Mouse (Mus musculus): Measurements from ENCODE around the gene 4930432K21Rik.
A peak's percentile ranks its signal among the peaks of the same experiment; 100 is the strongest.

4930432K21Rik gene

DNA sequence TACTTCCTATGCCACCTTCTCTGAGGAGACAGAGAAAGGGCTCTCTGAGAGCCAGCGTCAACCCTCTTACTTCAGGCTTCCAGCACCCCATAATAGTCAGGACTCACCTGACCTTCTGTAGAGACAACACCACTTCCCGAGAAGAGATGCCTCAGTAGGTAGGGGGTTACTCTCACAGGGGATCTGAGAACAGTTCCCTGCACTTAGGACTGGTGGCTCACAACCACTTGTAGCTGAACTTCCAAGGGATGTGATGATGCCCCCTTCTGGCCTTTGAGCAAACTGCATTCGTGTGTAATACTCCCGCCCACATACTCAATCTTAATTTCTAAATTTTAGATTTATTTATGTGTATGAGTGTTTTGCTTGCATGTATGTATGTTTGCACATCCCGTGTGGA is 45.7 kb downstream of the 4930432K21Rik start:
- DNase-seq = no peak

DNA sequence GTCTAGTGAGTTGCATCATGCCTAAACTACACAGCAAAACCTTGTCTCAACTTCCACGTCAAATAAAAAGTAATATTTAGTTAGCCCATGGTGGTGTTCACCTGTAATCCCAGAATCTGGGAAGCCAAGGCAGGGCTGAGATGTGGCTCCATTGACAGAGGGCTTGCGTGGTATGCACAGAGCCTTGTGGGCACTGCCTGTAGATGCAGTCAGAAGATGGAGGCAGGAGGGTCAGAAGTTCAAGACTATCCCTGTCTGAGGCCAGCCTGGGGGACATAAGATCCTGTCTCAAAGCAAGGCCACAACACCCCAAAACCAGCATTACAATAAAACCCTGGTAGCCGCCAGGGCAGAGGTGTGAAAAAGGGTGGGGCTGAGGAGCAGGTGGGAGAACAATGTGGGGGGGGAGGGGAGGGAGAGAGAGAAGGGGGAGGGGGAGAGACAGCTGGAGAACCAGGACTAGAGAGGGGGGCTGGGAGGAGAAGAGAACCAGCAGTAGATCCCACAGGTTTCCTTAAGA is 46.5 kb downstream of the 4930432K21Rik start:
- no peak for DNase-seq

DNA sequence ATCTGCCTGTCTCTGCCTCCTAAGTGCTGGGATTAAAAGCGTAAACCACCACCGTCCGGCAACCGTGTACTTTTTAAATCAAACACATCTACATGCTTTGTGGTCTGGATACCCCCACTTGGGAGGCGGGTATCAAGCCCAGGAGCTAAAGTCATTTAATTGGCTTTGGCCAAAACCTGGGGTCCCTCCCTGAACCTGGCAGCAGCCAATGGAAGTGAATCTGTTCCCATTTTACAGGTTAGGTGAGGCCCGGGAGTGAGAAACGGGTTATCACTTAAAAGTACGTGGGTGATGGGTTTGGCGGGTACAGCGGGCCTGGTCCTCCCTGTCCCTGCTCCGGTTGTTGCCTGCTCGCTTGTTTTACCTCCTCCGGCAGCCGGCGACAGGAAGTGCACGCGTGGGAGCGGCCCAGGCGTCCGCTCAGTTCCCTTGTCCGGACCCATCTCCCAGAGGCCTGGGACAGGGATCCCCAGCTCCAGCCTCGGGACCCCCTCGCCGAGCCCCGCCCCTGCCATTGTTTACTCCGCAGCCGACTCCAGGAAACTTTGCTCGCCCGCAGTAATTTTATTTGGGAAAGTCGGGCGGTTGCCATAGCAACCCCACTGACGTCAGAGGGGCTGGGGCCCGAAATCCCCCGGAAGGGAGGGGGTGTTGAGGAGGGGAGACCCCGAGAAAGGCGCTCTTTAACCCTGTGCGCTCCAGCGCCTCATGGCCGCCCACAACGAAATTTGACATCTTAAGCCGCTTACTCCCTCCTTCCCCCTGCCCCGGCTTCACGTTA is 49.5 kb downstream of the 4930432K21Rik start:
- peak; percentile 70 for DNase-seq

DNA sequence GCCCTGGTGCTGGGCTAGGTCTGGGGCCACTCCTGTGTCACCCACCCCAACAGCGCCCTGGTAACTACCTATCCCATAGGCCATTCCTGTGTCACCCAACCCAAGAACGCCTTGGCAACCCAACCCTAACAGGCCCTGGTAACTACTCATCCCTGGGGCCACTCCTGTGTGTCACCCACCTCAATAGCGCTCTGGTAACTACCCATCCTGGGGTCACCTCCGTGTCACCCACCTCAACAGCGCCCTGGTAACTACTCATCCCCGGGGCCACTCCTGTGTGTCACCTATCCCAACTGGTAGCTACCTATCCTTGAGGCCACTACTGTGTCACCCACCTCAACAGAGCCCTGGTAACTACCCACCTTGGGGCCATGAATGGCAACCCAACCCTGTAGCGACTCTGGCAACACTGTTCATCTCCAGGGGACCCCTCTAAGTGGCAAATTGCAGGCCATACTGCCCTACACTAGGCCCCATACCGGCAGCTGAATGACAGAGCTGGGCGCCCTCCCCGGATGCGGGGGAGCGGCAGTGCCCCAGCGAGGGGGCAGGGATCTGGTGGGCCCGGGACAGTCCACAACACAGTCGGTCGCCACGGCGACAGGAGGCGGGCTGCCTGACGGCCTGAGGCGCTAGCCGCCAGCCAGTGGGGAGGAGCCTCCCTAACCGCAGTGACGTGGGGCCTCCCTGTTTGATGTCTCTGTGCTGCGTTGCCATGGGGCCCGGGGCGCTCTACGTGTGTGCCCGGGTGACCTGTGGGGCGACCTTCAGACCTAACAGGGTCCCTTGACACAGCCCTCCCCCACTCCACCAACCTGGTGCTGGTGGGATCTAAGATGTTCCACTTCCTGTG is 50.3 kb downstream of the 4930432K21Rik start:
- peak; percentile 87 for DNase-seq

DNA sequence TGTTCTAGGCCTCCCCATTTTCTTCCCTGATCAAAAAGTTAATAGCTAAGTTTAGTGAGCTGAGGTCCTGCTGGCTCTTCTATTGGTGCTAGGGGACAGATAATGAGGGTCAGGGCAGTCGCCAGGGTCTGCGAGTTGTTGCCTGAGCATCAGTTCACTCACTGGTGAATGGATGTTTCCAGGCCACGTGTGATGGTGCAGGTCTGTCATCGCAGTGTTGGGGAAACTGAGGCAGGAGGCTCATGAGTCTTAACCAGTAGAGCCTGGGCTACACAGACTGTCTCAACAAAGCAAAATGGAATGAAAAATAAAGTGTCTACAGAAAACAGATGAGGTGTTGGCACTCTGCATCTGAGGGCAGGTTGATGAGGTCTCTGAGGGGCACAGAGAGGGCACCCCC is 51.0 kb downstream of the 4930432K21Rik start:
- no peak for DNase-seq

DNA sequence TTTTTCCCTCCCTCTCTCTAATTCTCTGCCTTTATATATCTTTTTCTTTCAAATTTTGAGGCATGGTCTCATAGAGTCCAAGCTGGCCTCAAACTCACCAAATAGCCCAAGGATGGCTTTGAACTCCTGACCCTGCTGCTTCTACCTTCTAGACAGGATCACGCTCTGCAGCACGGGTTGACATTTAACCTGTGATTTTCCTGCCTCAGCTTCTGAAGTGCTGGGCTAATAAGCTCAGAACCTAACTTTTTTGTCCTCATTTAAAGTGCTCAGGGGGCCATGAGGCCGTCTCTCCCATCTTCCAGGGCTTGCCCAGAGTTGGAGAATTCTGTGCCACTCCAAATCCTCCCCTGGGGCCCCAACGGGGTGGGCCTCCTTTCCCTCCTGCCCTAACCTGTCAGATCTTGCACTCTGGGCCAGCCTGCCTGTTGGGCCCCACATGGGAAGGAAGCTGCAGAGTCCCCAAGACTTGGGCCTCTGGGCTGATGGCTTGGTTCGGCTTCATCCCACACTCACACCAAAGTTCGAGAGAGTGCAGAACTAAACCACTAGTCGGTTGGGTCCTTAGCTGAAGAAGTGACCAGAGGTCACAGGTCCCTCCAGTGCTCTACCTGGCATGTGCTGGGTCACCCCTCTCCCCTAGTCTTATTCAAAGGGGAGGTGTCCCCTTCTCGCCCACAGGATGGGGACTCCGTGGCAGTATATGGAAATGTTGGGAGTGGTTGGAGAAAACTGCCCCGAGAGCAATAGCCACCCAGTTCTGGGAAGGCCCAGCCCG is 51.7 kb downstream of the 4930432K21Rik start:
- DNase-seq = no peak

DNA sequence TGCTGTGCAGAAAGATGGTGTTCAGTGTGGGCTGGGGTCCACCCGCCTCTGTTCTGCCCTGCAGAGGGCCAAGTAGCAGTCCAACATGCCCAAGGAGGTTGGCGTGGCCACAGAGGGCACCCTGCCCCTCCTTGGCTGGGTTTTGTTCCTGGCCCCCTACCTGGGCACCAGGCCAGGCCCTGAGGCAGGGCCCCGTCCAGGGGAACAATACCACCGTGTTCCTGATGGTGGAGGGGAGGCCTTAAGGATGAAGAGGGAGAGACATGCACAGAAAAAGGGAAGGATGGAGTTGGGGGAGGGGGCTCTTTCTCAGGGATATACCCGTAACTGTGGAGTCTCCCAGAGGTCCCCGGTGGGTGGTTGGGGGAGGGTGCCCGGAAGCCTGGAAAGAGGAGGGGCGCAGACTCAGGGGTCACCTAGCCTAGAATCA is 52.3 kb downstream of the 4930432K21Rik start:
- no peak for DNase-seq

DNA sequence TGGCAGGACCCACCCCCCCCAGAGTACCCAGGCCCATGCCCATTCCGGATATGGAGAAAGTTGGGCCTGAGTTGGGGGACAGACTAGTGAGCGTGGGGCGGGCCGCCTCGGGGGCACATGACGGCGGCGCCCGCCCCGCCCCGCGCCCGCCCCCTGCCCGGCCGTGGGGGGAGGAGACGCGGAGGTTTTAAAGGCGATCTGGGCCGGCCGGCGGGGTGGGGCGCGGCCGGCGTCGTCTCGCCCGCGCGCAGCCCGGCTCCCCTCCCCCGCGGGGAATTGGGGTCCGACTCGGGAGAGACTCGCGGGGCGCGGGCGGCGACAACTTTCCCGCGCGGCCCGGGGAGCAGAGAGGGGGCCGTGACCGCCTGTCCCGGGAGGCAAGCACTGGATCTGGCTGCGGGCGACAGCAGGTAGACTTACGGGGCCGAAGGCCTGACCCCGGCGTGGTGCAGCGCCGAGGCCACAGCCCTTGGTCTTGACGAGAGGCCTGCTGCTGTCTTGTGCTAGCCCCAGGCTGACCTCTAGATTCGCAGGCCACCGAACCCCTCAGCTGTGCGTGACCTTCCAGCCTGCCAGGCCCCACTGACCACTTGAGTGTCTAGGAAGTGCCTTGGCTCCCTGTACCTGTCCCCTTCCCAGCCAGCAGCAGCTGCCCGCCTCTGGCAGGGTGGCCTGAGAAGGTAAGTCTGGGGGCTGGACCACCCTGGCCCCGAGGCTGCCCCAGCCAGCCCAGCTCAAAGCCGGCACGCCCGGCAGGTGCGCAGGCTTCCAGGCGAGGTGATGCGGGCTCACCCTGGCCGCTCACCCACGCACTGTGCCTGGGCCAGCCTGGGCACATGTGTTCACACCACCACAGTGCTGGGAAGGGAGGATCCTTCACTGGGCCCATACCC is 53.1 kb downstream of the 4930432K21Rik start:
- peak; percentile 57 for DNase-seq

DNA sequence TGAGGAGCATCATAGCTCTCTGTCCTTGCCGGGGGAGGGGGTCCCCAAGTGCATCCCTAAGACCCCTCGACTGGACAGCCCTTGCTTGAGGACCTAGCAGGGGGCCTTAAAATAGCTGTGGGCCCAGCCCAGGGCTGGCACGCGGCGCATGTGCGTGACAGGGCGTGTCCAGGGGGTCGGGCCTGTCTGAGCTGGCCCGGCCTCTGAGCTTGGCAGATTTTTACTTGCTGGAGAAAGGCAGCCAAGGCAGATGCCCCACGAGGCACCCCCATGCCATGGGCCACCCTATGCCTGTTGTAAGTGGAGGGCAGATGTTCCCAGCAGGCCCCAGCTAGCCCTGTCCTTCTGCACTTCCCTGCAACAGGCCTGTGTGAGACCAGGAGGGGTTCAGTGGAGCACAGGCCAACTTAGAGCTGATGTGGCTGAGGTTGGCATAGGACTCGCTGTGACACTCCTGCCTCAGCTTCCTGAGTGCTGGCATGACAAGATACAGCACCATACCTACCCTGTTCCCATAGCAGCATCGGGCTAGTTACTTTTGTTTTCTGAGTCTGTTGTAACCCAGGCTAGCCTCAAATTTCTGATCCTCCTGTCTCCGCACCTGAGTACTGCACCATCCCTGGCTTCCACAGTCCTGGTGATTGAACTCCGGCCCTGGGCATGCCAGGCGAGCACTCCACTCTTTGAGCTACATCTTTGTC is 53.9 kb downstream of the 4930432K21Rik start:
- no peak for DNase-seq

DNA sequence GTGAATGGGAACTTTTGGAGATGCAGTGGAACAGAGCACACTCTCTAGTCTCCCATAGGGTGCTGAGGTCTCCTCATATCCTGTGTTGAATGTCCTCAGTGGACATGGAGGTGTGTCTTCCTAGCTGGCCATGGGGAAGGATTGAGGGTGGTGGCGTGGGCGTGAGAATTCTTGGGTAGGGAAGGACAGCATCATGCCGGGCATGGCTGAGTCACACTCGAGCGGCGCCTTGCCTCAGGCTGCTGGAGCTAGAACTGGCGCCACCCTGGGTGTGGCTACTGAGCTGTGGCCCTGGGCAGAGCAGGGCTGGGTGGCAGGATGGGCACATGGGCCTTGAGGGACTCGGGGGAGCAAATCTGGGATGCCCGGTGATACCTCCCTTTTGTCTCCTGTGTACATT is 54.6 kb downstream of the 4930432K21Rik start:
- DNase-seq = peak; percentile 76

DNA sequence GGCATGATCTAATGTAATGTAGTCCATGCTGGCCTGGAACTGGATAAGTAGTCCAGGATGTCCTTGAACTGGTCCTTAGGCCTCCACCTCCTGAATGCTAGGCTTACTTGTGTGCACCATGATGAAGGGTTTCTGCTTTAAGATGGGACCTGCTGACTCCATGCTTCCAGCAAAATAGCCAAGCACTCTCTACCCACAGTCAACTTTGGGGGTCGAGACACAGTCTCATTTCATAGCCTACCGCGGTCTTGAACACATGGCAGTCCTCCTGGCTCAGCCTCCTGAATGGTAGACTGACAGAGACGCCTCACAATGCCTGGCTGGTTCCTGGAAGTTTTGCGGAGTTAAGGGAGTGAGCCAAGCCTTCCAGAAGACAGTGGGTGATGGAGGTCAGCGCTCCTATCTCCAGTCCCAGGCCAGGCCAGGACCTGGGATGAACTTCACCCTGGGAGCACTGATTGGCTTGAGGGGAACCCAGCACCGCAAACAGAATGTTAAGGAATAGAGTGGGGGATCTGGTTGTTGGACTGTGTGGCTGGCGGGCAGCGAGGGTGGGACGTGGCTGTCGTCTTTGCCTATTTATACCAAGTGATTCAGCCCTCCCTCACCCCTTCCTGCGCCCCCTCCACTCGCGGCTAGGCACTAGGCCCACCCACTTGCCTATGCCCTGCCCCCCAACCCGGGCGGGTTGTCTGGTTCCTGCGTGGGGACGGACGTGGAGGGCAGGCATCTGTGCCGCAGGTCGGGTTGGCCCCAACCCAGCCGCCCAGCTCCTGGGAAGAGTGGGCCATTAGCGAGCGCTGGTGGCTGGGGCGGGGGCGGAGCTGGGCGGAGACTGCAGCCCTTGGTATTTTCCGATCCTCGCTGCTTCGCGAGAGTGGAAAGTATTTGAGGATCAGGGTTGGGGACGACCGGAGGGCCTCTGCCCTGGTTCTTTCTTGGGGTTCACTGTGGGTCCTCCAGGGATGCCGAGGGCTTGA is 55.4 kb downstream of the 4930432K21Rik start:
- DNase-seq = peak; percentile 85

DNA sequence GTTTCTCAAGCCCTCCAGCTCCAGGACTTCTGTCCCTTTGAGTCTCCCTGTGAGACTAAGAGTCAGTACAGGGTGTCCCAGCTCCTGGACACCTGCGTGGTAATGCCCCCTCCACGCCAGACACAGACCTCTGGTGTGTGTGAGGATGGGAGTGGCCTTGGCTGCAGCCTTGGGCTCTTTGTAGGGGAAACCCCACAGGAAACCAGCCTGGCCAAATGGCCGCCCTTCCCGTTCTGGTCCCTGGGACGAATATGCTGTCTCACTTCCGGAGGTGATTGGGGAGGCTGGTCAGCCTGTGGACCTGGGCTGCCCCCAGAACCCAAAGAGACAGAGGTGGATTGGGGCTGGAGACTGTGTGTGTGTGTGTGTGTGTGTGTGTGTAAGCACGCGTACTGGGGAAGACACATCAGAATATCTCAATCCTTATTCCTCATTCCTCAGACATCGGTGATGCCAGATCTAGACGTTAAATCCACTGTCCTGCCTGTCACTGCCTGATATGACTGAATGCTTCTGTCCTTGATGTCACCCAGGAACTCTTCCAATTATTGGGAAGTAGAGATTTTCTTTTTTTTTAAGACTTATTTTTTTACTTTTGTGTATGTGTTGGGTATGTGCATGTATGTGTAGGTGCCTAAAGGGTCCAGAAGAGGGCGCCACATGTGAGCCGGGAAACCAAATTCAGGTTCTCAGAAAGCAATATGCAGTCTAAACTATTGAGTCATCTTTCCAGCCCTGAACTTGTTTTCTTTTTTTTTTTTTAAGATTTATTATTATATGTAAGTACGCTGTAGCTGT is 56.3 kb downstream of the 4930432K21Rik start:
- DNase-seq = no peak

DNA sequence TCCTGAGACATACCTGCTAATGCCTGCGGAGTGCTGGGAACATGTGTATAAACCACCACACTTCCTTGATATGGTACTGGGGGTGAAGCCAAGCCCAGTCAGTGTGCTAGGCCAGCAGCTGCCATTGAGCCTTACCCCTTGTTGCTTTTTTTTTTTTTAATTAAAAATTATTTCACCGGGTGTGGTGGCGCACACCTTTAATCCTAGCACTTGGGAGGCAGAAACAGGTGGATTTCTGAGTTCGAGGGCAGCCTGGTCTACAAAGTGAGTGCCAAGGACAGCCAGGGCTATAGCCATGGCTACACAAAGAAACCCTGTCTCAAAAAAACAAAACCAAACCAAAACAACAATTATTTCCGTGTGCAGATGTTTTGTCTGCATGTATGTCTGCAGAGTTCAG is 57.2 kb downstream of the 4930432K21Rik start:
- DNase-seq = no peak

DNA sequence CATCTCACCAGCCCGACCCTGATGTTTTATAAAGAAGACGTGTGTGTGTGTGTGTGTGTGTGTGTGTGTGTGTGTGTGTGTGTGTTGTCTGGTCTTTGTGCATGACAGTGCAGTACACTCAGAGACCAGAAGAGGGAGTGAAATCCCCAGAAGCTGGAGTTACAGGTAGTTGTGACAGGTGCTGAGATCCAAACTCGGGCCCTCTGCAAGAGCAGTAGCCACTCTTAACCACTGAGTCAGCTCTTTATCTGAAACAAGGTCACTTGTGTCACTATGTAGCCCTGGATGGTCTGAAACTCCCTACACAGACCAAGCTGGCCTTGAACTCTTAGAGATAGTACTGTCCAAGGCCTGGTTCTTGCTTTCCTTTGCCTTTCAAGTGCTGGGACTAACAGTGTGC is 58.8 kb downstream of the 4930432K21Rik start:
- DNase-seq = no peak

DNA sequence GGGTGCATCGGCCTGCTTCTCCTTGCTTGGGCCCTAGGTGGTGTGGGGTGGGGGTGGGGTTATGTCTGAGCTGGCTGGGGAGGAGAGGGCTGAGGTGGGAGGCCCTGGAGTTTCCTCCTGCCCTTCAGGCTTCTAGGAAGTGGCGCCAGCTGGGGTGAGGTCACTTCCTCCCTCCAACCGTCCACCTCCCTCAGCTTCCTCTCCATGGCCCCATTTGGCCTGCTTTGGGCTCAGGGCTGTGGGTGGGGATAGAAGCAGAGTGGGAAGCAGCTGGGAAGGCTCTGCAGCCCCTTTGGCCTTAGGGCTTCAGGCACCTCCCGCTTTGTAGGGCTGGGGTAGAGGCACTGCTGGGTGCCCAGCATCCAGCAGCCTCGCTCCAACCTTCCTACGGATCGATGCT is 60.0 kb downstream of the 4930432K21Rik start:
- no peak for DNase-seq

DNA sequence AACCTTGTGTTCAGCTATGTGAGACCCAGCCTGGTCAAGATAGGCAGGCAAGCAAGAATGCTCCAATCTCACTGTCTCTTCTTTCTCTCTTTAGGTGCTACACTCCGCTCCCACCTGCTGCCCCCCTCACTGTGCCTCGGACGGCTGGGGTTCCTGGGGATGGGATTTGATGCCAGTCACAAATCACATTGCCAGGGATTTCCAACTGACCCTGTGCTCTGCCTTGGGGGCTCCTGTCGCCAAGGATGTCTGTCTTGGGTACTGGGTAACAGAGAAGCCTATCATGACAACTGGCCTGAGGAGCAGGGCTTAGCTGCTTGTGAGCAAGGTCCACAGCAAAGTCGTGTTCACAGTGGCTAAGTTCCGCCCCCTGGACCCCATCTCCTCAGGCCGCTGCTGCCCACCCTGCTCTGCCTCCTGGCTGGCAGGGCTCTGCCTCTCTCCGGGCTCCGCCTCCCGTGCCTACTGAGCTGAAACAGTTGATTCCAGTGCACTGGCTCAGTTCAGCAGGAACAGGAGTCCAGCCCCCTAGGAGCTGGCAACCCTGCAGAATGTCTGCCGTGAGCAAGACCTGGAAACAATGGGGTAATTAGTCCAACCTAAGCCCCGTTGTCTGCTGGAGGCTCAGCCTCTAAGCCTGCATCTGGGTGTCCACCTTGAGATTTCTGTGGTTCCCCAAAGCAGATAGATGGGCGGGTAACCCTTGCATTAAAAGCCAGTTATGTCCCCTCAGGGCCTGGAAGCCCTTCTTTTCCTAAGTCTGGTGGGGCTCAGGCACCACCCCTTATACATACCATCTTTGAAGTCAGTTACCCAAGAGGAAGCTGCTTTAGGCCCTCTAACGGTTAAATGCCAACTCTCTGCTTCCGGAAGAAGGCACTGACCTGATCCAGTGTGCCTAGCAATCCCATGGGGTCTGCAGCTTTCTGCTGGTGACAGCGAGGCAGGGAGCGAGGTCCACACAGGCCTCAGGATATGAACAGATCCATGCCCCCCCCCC is 60.9 kb downstream of the 4930432K21Rik start:
- no peak for DNase-seq

DNA sequence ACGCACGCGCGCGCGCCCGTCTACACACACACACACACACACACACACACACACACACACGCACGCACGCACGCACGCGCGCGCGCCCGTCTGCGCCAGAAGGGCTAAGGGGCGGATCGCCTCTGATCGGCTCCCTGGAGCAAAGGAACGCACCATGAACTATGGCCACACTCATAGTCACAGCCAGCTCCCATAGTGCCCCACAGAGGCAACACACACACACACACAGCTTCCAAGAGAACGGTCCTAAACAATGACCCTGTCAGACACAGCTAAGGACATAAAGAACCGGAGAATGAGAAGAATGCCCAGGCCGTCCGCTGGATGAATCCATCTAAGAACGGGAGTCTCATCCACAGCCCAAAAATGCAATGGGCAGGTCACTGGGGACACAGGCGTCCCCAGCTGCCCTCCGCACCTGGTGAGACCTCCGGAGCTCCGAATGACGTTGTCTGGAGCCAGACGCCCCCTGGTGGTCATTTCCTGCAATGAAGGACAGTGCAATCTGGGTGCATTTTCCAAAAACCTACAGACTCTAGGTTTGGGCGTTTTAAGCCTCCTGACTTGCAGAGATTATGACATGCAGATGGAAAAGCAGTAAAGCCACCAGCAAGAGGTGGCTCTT is 62.5 kb downstream of the 4930432K21Rik start:
- peak; percentile 84 for DNase-seq

Measured in right cerebral cortex, adult 18-20 months (tissue).